Mouse (Mus musculus): ENCODE data around the gene Atox1. TPM values are rescaled to one million over a fixed set of nuclear protein-coding genes. Genes with fewer than 3 reads are reported as not detected.

Gene Atox1
- 100 to 1,000 TPM; 231 to 325 TPM for total RNA-seq (2021)
- long read RNA-seq, experiment 1, transcript Atox1-201 (4 exons, 541 nt), result major isoform, 41 of 43 reads
- long read RNA-seq, experiment 1, partial matches to known transcripts, result 0 of 43 reads
- long read RNA-seq, experiment 1, other reads (novel, unspliced or antisense), result 2 of 43 reads
- long read RNA-seq, experiment 2, transcript Atox1-201 (4 exons, 541 nt), result major isoform, 355 of 372 reads
- long read RNA-seq, experiment 2, partial matches to known transcripts, result 5 of 372 reads
- long read RNA-seq, experiment 2, other reads (novel, unspliced or antisense), result 12 of 372 reads

DNA sequence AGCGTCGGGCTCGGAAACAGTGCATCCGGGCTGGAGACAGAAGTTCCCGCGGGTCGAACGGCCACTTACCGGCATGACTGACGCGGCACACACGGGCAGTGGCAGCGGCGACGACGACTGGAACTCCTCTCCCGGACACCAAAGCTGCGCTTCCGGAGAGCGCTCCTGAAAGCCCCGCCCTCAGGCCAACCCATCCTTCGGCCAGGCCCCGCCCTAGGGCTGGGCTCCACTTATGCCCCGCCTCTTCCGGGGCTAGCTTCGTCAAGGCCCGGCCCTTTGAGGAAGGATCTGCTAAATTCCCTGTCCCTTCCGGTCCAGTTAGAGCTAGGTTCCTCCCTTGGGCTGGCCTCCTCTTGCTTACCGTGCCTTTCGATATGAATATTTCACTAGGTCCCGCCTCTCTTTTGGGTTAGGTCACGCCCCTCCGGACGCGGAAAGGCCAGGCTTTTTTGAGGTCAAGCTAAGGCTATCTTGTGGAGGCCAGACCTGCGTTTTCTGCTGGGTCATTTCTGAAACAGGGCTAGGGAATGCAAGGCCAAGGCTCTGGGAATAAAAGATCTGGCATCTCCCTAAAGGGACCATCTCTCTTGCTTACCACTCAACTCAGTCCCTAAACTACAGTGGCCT, at the start of gene Atox1:
Gene Atox1, minus strand, starts transcription at position 221 of the 627 bp plus-strand sequence.
- DNase-seq (ENCODE audit: low spot score in 2 of 2), result peak; percentile 91 to 93

GRCm38 (mm10) chr11:55505485-55505884, 44.4 kb upstream of the Atox1 start:
- peak in 1 of 2 experiments; percentile 24 for DNase-seq (ENCODE audit: low spot score in 2 of 2)

GRCm38 (mm10) chr11:55502886-55503285, 41.8 kb upstream of the Atox1 start:
- DNase-seq (ENCODE audit: low spot score in 2 of 2), result no peak

DNA sequence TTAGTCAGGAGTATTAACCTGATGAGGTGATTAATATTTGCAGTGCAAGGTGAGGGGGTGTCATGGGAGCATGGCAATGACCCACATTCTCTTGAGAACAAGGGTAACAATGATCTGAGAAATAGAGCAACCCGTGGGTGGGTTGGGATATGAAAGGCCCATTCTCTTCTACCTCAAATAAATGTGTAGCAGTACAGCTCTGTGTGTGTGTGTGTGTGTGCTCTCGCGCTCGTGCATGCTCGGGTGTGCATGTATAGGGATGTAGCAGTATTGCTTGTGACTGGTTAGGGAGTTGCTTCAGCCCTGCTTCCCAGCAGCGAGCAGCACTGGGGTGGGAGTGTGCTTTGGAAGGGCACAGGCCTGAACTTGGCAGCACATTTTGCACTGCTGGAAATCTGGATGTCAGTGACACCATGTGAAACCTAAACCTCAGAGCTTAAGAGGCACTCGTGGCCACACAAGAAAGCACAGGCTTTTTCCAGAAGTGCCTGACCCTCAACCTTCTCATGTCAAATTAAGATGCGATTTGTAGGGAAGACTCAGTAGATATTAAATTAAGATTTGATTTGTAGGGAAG, 41.0 kb upstream of the Atox1 start:
- DNase-seq (ENCODE audit: low spot score in 2 of 2), result no peak

DNA sequence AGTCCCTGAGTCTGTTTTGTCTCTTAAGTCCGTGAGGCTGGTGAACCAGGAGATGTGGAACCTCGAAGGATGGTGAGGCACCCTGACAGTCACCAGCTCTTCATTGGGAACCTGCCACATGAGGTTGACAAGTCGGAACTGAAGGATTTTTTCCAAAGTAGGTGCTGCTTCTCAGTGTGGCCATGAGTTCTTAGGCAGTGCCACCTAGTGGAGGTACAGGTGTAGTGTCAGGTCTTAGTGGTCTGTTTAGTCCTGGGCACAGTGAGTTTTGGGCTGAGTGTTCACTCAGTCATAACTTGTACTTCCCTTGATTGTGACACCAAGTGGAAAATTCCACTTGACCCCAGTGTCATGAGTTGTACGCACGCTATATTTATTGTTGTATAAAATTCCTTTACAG, 36.8 kb upstream of the Atox1 start:
- DNase-seq (ENCODE audit: low spot score in 2 of 2), result peak in 1 of 2 experiments; percentile 28

DNA sequence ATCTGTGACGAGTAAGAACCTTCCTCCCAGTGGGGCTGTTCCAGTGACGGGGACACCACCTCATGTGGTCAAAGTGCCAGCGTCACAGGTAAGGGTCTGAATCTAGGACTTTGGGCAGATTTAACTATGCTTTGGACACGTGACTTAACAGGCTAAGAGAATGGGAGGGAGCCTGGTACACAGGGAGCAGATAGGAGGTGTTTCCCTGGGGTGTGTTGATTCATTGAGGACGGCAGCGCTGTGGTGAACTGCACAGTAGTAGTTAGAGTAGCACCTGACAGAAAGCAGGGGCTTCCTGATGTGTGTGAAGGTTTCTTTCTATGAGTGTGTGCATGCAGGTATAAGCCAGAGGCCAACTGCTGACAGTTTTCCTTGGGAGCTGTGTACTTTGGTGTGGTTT, 35.1 kb upstream of the Atox1 start:
- no peak for DNase-seq (ENCODE audit: low spot score in 2 of 2)

DNA sequence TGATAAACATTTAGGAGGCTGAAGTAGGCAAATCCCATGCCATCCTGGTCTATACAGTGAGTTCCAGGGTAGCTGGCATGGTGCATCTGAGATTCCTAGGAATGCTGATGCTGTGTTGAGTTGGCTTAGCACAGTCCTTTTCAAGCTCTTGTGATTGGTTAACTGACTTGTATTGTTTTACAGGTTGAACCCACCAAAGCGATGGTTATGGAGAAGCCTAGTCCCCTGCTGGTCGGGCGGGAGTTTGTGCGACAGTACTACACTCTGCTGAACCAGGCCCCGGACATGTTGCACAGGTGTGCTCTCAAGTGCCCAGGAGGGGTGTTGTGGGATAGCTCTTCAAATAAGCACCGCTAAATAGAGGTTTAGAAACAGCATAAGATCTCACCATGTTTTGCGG, 24.4 kb upstream of the Atox1 start:
- DNase-seq (ENCODE audit: low spot score in 2 of 2), result no peak

DNA sequence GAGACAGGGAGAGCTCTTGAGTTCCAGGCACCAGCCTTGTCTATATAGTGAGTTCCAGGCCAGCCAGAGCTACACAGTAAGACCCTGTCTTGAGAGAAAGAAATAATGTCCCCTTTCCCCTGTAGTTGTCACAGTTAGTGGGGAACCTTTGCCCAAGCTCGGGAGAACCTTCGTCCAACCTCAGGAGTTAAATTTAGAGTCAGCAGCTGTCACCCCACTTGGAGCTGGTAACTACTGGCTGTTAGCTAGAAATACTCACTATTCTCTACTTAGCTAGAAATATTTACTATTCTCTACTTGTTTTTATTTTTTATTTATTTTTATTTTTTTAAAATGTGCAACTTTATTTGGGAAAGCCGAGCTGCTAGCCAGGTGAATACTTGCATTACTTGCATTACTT, 12.2 kb upstream of the Atox1 start:
- no peak for DNase-seq (ENCODE audit: low spot score in 2 of 2)

GRCm38 (mm10) chr11:55471467-55471866, 10.4 kb upstream of the Atox1 start:
- DNase-seq (ENCODE audit: low spot score in 2 of 2), result no peak

DNA sequence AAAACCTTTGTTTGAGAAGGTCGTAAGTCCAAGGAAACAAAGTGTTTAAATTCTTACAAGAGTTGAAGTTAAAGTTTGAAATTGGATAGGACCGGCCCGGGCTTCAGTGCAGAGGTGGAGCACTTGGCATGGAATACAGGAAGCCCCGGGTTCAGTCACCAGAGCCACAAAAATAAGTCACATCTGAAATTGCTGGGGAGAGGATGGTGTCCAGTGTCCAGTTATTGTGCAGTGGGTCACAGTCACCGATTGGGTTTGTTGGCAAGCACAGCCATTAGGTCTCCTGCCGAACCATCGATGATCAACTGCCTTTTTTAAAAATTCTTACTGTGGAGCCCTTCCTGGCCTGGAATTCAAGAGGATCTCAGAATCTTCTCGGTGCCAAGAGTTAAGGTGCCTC, 9.7 kb upstream of the Atox1 start:
- DNase-seq (ENCODE audit: low spot score in 2 of 2), result no peak

GRCm38 (mm10) chr11:55469923-55470691, 9.1 kb upstream of the Atox1 start:
- no peak for DNase-seq (ENCODE audit: low spot score in 2 of 2)

- DNase-seq (ENCODE audit: low spot score in 2 of 2), result peak; percentile 95 to 97
These were observed 8.2 kb upstream of the Atox1 start, which contains the start of gene G3bp1 for GRCm38 (mm10) chr11:55469048-55469843. Gene G3bp1 (plus strand): TSS chr11:55469685.

- no peak for DNase-seq (ENCODE audit: low spot score in 2 of 2)
These were observed 7.6 kb upstream of the Atox1 start for GRCm38 (mm10) chr11:55468611-55469047.

DNA sequence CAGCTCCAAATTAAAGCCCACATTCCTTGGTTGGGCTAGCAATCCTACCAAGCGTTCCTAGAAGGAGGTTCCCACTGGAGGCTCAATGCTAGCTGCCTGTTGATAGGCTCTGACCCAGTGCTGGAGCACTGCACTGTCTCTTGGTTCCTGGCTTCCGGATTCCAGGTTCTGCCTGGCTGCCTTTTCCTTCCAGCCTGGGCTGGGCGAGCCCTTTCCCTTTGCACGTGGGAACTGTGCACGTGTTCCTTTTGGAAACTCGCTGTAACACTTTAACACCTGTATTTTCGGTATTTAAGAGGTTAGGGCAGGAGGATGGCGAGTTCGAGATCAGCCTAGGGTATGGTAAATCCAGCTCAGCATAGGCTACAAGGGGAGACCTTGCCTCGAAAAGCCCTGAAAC, 7.0 kb upstream of the Atox1 start:
- DNase-seq (ENCODE audit: low spot score in 2 of 2), result no peak

DNA sequence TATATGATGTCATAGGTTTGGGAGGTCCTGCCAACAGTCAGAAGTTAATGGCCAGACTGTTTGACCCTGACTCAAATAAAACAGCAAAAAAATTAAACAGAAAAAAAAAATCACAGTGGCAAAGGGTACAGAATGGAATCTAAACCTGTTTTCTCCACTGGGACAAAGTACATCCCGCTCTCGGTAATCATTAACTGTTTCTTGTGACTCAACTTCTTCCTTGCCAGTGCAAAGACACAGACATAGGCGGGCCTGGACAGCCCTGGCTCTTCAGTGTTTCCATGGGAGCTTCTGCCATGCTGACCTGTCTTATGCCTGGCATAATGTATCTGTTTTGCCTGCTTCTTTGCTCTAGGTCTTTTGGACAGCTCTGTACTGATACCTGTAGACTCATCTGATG, 4.1 kb upstream of the Atox1 start:
- DNase-seq (ENCODE audit: low spot score in 2 of 2), result no peak

DNA sequence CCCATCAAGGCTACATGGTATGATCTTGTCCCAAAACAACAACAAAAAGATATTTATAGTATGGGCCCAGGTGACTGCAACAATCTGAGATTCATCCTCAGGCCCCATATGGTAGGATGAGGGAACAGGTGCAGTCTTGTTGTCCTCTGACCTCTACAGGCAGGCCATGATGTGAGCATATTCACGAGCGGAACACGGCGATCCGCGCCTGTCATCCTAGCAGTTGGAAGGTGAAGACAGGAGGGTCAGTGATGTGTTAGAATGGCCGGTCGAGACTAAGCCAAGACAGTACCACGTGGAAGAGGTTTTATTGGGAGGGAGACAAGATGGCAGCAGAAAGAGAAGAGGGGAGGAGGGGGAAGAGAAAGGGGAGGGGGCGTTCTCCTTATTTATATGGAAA, 3.7 kb upstream of the Atox1 start:
- no peak for DNase-seq (ENCODE audit: low spot score in 2 of 2)

DNA sequence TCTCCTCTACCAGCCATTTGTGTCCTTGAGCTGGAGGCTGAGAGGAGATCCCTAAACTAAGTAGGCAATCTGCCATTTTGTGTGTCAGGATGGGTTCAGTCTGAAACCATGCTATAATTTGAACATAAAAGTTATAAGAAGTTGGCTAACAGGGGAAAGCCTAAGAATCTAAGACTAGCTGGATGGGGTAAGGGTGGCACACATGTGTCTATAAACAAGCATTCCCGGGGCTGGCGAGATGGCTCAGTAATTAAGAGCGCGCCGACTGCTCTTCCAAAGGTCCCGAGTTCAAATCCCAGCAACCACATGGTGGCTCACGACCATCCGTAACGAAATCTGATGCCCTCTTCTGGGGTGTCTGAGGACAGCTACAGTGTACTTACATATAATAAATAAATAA, 1.1 kb upstream of the Atox1 start:
- no peak for DNase-seq (ENCODE audit: low spot score in 2 of 2)

DNA sequence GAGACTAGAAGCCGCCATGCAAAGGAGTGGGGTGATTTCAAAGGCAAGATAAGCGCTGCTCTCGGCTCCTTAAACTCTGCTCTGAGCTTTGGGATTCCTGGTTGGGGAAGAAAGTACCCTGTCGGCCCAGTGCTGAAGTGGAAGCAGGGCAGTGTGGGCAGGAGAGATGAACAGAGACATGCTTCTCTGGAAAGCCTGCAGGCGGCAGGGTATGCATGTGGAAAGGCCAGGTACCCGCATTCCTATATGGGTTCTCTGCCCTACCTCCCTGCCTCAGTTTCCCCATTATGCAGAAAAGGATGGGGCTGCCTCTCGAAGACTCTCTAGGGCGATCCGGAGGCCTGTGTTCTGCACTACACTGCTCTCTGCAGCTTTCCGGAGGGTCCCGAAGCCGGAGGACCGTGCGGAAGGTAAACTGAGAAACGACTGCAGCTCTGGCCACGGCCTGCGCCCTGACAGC, 450 bp downstream of the Atox1 start:
- DNase-seq (ENCODE audit: low spot score in 2 of 2), result no peak

DNA sequence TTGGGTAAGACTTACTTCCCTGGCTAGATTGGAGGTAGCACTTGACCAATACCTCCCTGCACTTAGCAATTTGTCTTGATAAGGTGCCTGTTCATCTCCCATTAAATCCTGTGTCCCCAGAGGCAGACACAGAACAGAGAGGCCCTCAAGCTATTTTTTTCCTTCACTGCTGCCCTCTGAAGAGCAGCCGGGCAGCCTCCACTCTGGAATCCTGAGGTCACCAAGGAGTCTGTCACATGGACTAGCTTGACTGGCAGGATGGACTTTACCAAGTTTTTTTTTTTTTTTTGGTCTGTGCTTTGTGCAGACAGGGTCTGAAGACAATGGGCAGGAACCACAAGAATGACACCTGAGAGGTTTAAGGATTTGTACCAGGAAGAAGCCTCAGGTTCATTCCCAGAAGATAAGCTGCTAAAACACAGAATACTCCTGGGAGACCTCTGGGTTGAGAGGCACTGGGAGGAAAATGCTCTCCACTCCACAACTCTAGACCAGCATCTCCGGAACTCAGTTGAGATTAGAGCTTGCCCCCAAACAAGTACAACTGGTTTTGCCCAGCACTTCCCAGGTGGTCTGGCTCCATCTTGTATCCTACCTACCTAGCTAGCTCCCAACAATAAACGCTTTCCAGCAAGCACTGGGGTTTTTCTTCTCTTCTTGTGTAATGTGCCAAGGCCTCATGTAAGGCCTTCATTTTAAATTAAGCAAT, 1.0 kb downstream of the Atox1 start:
- DNase-seq (ENCODE audit: low spot score in 2 of 2), result no peak

GRCm38 (mm10) chr11:55458501-55458900, 2.5 kb downstream of the Atox1 start:
- no peak for DNase-seq (ENCODE audit: low spot score in 2 of 2)
